Mouse (Mus musculus): ENCODE results near the gene Hdgfl3.
A peak's percentile ranks its signal among the peaks of the same experiment; 100 is the strongest.

- peak; percentile 10; the same call in 1 of the 2 replicates for TF ChIP-seq CTCF (conservative IDR thresholded peaks at IDR 0.05; ENCODE audit: low read length)
- no peak for TF ChIP-seq NANOG (IDR thresholded peaks at IDR 0.05; ENCODE audit: borderline replicate concordance, low read length)
Measured at GRCm38 (mm10) chr7:81954208-81954846, 20.1 kb upstream of the Hdgfl3 start.
